Mouse (Mus musculus): ENCODE data around the gene Sit1. TPM values are rescaled to one million over a fixed set of nuclear protein-coding genes. Genes with fewer than 3 reads are reported as not detected.

Sit1 gene
- total RNA-seq, 1 experiment from 2014 or later: 5.9 TPM

GRCm38 (mm10) chr4:43442044-43442443 is 41.5 kb downstream of the Sit1 start:
- peak; percentile 91 for ATAC-seq (ENCODE audit: extremely low read depth, insufficient number of reproducible peaks, low FRiP score, poor library complexity, severe bottlenecking)

DNA sequence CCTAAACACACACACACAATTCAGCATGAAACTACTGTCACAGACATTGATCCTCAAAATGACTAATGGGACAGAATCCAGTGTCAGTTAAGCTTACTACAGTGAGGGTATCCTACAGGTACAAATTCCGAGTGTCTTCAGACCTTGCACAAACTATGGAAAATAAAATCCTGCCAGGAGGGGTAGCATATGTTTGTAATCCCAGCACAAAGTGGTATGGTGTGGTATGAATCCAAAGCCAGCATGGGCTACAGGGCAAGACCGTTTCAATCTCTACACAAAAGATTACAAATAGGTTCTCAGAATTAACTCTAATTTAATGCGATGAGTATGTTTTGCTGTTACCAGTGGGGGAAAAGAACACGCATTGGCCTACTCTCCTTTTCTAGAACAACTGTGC is 41.9 kb downstream of the Sit1 start, which contains the start of gene Tesk1:
Gene Tesk1, plus strand, starts transcription at position 301 of the 400 bp plus-strand sequence.
- no peak for ATAC-seq (ENCODE audit: extremely low read depth, insufficient number of reproducible peaks, low FRiP score, poor library complexity, severe bottlenecking)

DNA sequence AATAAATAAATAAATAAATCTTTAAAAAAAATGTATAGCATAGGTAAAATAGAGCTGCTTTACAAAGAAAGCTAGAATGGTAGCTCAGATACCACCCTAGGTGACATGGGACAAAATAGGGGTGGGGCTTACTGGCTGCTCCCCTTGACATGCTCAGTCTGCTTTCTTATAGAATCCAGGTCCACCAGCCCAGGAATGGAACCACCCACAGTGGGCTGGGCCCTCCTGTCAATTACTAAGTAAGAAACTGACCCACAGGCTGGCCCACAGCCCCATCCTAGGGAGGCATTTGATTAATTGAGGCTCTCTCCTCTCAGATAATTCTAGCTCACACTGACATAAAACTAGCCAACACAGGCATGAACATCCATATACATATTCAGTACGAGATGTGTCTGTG is 50.7 kb downstream of the Sit1 start:
- no peak for ATAC-seq (ENCODE audit: extremely low read depth, insufficient number of reproducible peaks, low FRiP score, poor library complexity, severe bottlenecking)

Other genes starting within 250 kb of the Sit1 start
- gene Atp8b5, start 216.6 kb downstream of the Sit1 start, total RNA-seq (2017): 0.12 TPM in 1 of 2 replicates, not detected in the other
- gene Rusc2, start 101.8 kb downstream of the Sit1 start, total RNA-seq (2017): 0.25 and 0.35 TPM in 2 replicates
- not detected in 2 replicates for gene Fam166b, start 54.6 kb downstream of the Sit1 start, total RNA-seq (2017)
- gene Tesk1, start 41.8 kb downstream of the Sit1 start, total RNA-seq (2017): 32.1 and 33.5 TPM in 2 replicates
- gene Cd72, start 29.1 kb downstream of the Sit1 start, total RNA-seq (2017): 293 and 313 TPM in 2 replicates
- 26.3 and 26.9 TPM in 2 replicates for gene Ccdc107, start 9.2 kb upstream of the Sit1 start, total RNA-seq (2017)
- 1.5 and 2.6 TPM in 2 replicates for gene Arhgef39, start 16.0 kb upstream of the Sit1 start, total RNA-seq (2017)
- not detected in 2 replicates for gene Car9, start 23.2 kb upstream of the Sit1 start, total RNA-seq (2017)
- gene Tpm2, start 40.0 kb upstream of the Sit1 start, total RNA-seq (2017): 2.2 and 3.0 TPM in 2 replicates
- gene Creb3, start 78.6 kb upstream of the Sit1 start, total RNA-seq (2017): 91.4 and 142 TPM in 2 replicates
- 386 and 458 TPM in 2 replicates for gene Tln1, start 79.0 kb upstream of the Sit1 start, total RNA-seq (2017)
- gene Rgp1, start 95.0 kb upstream of the Sit1 start, total RNA-seq (2017): 21.0 and 23.2 TPM in 2 replicates
- 22.2 and 23.2 TPM in 2 replicates for gene Gba2, start 95.1 kb upstream of the Sit1 start, total RNA-seq (2017)
- gene Msmp, start 100.8 kb upstream of the Sit1 start, total RNA-seq (2017): not detected in 2 replicates
- gene Npr2, start 148.2 kb upstream of the Sit1 start, total RNA-seq (2017): 0.35 and 0.37 TPM in 2 replicates
- gene Spag8, start 169.9 kb upstream of the Sit1 start, total RNA-seq (2017): 0.23 and 0.86 TPM in 2 replicates
- 5.1 and 21.5 TPM in 2 replicates for gene Hint2, start 172.7 kb upstream of the Sit1 start, total RNA-seq (2017)
- 0.47 and 0.49 TPM in 2 replicates for gene Tmem8b, start 185.2 kb upstream of the Sit1 start, total RNA-seq (2017)
- gene Fam221b, start 185.4 kb upstream of the Sit1 start, total RNA-seq (2017): 0.61 and 0.93 TPM in 2 replicates
- not detected in 2 replicates for gene Olfr70, start 217.1 kb upstream of the Sit1 start, total RNA-seq (2017)
- not detected in 2 replicates for gene Olfr71, start 226.5 kb upstream of the Sit1 start, total RNA-seq (2017)
- not detected in 2 replicates for gene Hrct1, start 243.5 kb upstream of the Sit1 start, total RNA-seq (2017)
- not detected in 2 replicates for gene Spaar, start 246.3 kb upstream of the Sit1 start, total RNA-seq (2017)